Mouse (Mus musculus): ENCODE results near the gene Ctnnd2.
A peak's percentile ranks its signal among the peaks of the same experiment; 100 is the strongest.

Gene Ctnnd2

GRCm38 (mm10) chr15:30550956-30551355 is 378.6 kb downstream of the Ctnnd2 start:
- DNase-seq = no peak

- DNase-seq = no peak
Observed at GRCm38 (mm10) chr15:30553910-30554406, 381.6 kb downstream of the Ctnnd2 start.

- no peak for DNase-seq
Observed at GRCm38 (mm10) chr15:30555787-30556186, 383.4 kb downstream of the Ctnnd2 start.

GRCm38 (mm10) chr15:30562375-30562774 is 390.0 kb downstream of the Ctnnd2 start:
- DNase-seq = no peak

- DNase-seq = no peak
Observed at GRCm38 (mm10) chr15:30564594-30564993, 392.2 kb downstream of the Ctnnd2 start.

GRCm38 (mm10) chr15:30570254-30570800 is 397.9 kb downstream of the Ctnnd2 start:
- no peak for DNase-seq

- no peak for DNase-seq
Observed at GRCm38 (mm10) chr15:30587446-30587845, 415.1 kb downstream of the Ctnnd2 start.

GRCm38 (mm10) chr15:30590865-30591264 is 418.5 kb downstream of the Ctnnd2 start:
- DNase-seq = no peak

GRCm38 (mm10) chr15:30595507-30595906 is 423.1 kb downstream of the Ctnnd2 start:
- no peak for DNase-seq

GRCm38 (mm10) chr15:30610613-30611012 is 438.2 kb downstream of the Ctnnd2 start:
- peak; percentile 7 to 21 for DNase-seq

- no peak for DNase-seq
Observed at GRCm38 (mm10) chr15:30615451-30615850, 443.1 kb downstream of the Ctnnd2 start.

GRCm38 (mm10) chr15:30616861-30617260 is 444.5 kb downstream of the Ctnnd2 start:
- no peak for DNase-seq

- no peak for DNase-seq
Observed at GRCm38 (mm10) chr15:30617932-30618331, 445.5 kb downstream of the Ctnnd2 start.

GRCm38 (mm10) chr15:30628524-30628923 is 456.1 kb downstream of the Ctnnd2 start:
- no peak for DNase-seq

GRCm38 (mm10) chr15:30632113-30632735 is 459.8 kb downstream of the Ctnnd2 start:
- DNase-seq = no peak

- DNase-seq = no peak
Observed at GRCm38 (mm10) chr15:30633917-30634316, 461.5 kb downstream of the Ctnnd2 start.

GRCm38 (mm10) chr15:30634522-30634921 is 462.1 kb downstream of the Ctnnd2 start:
- DNase-seq = no peak

GRCm38 (mm10) chr15:30640651-30641050 is 468.3 kb downstream of the Ctnnd2 start:
- no peak for DNase-seq

GRCm38 (mm10) chr15:30645688-30646087 is 473.3 kb downstream of the Ctnnd2 start:
- no peak for DNase-seq

- peak in 1 of 2 experiments; percentile 11 for DNase-seq
Observed at GRCm38 (mm10) chr15:30646501-30647431, 474.4 kb downstream of the Ctnnd2 start.

- no peak for DNase-seq
Observed at GRCm38 (mm10) chr15:30647679-30648311, 475.4 kb downstream of the Ctnnd2 start.

GRCm38 (mm10) chr15:30649964-30650363 is 477.6 kb downstream of the Ctnnd2 start:
- no peak for DNase-seq

- no peak for DNase-seq
Observed at GRCm38 (mm10) chr15:30655433-30655832, 483.0 kb downstream of the Ctnnd2 start.

Measured in thymus, postnatal 36 days (tissue).